Mouse (Mus musculus) adrenal gland, adult (tissue): Measurements from ENCODE around the gene Nqo2.
A peak's percentile ranks its signal among the peaks of the same experiment; 100 is the strongest.

Experiments
- DNase-seq, 2 experiments: peaks; one replicate each; pipeline ENCODE4 v3.0.0; 2022 to 2023; ENCODE audit warnings: low spot score in 1 of 2; ENCODE audit not compliant: inconsistent age in 2 of 2

The Nqo2 gene

DNA sequence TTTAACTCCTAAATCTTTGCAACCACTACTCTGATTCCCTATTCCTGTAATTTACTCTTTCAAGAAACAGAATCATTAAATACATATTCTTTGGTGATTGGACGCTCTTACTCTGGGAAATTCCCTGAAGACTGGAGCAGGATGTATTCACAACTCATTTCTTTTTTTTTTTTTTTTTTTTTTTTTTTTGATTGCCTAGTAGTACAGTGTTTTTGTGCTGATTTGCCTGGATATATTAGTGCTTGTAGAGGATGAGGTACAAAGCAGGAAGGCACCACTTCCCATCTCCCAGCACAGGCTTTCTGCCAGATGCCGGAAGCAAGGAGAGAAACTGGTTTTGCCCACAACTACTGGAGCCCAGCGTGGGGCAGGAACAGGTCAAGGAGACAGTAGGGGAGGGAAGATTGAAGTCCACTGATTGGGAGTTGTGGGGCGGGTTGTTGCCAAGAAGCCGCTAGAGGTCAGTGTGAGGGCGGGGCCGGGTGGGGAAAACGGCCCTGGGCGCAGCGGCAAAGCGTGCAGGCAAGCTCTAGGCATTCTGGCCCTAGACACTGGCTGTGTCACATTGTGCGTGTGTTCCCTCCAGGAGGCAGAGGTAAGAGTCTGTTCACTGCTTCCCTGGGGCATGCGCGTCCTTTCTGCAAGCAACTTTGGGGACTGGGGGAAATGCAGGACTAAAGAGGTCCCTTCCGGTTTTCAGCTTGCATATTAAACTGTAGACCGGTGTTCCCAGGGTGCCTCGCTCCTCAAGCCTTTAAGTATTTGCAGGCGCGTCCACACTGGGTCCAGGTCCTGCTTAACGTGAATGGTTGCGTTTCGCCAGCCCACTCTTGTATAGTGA, at the start of gene Nqo2:
Nqo2 (plus strand) TSS at position 482 of the 841 bp plus-strand sequence.
- DNase-seq, result peak; percentile 87 to 94

DNA sequence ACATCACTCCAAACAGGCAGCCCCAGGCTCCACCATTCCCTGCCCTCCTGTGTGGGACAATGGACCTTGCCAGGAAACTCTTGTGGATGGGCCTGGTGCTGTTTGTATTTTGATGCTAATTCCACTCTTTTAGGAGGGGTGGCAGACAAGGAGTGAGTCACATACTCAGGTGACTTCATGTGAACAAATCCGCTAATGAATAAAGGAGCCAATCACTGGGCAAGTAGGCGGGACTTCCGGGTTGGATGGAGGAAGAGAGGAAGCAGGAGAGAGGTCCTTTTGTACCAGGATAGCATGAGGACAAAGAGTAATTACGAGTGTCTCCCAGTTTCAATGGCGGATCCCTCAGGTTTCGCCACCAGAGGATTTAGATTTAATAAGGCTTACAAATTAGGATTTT, 43.4 kb upstream of the Nqo2 start:
- no peak for DNase-seq

DNA sequence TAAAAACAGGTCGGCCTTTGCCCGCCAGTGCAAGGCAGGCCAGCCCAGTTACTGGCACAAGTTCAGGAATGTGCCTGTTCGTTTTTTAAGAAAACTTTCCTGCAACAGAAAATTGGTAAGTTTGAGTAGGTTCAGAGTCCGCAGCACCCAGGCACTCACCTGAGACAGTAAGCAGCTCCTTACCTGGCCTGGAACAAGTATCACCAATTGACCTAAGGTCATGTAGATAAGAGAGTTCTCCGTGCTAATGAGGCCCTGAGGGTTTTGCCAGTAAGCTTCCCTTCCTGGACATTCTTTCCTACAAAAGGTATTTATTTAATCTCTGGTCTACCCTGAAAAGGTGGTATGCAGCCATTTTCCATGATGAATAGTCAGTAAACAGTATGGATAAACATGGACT, 42.8 kb upstream of the Nqo2 start:
- DNase-seq, result no peak

DNA sequence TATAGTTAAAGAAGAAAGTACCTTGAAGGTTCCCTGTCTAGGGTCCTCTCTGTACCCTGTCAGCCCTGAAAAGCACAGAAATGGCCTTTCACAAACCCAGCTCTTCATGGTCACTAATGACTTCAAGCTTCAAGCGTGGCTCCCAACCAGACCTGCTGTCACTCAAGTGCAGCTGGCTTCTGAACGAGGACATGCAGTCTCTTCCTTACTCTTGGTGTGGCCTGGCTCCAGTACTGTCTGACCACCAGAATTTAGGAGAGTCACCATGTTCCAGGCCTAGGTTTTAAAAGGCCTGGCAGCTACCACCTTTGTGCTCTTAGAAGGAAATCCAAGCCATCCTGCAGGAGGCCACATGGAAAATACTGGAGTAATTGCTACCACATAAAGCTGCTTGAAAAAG, 34.2 kb upstream of the Nqo2 start:
- DNase-seq, result peak in 1 of 2 experiments; percentile 50

DNA sequence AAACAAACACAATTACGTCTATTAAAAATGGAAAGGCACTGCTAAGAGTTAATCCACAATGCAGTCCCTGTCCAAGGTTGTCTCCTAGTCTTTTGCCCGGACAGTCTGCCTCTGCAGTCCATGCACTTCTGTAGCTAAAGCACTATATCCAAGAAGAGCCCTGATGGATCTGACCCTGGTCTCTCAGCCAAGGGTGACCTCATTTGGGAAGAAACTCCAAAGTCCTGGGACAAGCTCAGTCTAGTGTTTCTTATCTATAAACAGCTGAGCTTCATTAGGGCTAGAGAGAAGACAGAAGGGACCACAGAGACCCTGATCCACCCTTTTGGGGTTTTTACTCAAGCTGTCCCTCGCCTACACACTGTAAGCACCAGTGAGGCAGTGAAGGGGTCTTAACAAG, 33.6 kb upstream of the Nqo2 start:
- DNase-seq, result peak; percentile 31 to 57

DNA sequence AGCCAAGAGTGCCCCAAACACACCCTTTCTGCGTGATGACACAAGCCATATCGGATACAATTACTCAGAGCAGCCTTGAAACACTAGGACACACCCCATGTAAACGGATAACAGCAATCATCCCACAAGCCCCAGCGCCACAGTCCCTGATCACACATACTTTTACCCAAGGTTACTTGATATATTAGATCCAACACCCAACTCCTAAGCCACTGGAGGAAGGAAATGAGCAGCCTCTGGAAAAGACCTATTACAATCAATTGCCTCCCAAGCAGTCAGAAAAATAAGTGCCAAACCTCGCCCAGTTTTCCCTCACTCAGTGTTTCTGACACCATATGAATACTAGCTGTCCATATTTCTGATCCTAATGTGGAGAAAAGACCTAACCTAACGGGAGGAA, 29.7 kb upstream of the Nqo2 start:
- DNase-seq, result peak; percentile 72 to 91

DNA sequence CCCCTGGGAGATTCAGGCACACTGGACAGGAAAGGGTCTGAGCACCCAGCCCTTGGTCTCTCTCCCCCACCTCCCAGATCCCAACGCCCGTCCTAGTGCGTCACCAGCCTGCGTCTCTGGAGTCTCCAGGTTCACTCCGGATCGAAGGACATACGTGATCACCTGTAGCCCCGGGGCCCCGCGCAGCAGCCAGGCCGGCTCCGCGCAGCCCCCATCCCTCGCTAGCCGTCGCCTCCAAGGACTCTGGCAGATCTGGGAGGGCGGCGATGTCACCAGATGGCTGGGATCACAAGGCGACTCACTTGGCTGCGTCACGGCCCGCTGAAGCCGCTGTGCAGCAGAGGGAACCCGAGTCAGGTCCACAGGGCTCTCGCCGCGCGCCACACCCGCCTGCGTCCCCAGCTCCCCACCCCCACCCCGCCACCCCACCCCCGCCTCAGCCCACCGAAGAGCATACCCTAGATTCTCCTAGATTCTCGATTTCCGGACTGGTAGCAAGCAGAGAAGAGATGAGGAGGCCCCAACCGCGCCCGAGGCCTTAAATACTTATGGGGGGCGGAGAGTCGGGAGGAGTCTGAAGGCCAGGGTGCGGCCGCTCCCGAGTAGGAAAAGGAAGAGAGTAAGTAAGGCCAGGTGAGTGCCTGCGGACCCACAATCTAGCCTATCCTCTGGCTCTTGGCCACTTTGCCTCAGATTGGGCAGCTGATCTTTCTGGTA, 28.9 kb upstream of the Nqo2 start:
- peak; percentile 81 to 93 for DNase-seq

DNA sequence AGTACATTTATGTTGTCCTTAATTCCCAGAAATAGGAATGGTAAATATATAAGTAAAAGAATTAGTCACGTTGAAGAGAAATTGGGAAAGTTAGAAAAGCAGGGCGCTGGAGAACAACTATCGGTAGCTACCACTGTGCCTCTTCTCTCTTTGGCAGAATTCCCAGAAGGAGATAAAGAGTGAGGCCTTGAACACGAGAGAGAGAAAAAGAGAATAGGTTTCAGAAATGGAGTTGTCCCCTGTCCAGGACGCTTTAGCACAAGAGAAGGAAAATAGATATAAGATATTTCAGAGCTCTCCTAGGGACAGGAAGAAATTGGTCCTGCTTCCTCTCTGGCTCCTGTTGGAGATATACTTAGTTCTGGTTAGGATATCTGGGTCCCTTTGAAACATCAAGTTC, 27.3 kb upstream of the Nqo2 start:
- DNase-seq, result peak in 1 of 2 experiments; percentile 65

DNA sequence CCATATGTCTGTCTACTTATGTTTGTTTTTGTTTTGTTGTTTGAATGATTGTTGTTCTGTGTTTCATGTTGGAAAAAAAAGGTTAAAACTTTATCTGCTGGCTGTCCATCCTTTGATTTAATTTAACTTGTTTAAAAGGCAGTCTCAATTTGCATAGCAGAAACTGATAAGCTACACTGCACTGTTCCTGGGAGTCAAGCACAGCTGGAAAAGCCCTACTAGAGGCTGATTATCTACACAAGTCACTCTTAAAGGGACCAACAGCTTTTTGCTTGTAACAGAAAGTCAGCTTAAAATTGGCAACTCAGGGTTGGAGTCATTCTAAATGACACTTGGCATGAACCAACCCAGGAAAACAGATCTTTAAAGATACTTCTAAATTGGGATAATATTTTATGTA, 26.9 kb upstream of the Nqo2 start:
- peak in 1 of 2 experiments; percentile 29 for DNase-seq

DNA sequence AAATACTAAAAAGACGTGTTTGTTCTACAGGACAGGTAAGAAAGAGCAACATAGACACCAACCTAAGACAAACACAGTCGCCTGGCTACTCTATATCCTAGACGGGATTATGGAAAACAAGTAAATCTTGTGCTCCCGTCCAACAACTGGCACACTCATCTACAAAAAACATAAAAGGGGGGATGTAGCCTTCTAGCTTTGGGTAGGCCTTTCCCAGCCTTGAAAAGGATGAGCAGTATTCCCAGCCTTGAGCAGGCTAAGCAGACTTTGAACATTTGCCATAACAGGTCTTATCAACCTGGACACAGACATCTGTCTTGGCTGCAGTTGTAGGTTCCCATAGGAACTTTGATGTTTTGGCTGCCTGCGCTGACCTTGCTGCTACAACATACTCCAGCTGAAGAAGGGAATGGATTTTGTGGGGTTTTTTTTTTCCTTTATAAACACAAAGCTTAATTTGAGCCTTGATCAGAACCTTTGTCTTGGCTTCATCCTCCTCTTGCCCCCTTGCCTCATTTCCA, 23.1 kb upstream of the Nqo2 start:
- peak; percentile 33 to 65 for DNase-seq

DNA sequence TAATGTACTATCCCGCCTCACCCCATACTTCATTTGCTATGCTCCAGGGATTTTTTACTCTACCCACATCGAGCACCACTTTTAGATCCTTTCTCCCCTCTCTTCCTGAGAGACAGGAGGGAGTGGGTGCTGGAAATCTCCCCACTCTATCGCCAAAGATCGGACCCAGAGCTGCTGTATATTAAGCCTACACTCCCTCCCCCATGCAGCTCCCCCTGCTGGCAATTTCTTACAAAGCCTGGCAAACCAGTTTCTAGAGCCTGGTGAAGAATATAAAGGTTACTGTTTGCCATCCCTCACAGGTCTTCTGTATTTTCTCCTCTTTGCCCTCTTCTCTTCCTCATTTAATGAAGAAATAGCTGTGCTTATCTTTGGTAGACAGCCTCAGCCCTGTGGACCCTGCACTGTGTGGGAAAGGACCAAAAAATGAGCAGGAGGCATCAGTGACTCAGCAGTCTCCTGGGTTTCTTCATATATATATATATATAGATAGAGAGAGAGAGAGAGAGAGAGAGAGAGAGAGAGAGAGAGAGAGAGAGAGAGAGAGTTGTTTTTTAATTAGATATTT, 22.2 kb upstream of the Nqo2 start:
- DNase-seq, result peak; percentile 48 to 81

DNA sequence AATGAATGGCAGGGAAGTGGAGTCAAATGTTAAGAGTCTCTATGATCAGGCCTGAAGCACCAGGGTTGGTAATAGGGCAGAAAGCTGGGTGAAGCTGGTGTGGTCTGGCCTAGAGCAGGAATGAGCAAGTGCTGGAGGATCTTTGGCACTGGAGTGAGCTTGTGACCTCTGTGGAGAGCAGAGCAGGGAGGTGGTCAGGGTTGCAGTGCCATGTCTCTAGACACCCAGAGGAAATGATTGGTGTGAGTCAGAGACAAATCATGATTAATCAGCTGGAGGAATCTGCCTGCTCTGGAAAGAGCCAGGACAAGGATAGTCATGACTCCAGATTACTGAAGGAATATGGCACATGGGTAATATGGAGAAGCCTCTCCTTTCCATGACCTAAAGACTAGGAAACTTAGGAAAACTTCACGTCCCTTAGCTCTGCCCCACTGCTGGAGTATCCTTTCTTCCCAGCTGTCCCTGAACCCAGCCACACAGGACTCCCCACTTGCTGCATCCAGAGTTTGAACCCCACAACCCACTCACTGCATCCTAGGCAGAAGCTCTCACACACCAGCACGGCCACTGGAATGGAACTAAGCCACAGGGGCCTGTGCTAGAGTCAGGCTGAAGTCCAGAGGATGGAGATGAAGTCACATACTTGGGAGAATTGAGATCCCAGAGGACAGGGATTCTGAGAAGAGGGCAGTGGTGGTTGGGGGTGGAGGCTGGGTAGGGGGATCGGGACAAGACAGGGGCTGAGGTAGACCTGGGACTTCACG, 13.0 kb upstream of the Nqo2 start:
- DNase-seq, result peak; percentile 83 to 90

DNA sequence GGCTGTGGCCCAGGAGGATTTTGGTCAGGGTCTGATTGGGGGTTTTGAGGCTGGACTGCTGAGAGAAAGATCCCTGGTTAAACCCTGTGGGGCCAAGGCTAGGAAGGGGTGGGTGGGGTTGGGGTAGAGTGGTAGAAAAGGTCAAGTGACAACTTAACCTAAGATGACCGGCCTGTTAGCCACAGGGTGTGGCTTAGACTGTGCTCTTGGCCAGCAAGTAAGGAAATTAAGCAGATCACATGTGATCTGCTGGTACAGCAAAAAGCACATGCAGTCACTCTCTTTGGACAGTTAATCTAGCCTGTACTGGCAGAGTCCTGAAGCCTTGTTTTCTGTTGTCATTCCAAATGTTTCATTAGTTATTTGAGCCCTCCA, 12.4 kb upstream of the Nqo2 start:
- DNase-seq, result peak; percentile 31 to 76

DNA sequence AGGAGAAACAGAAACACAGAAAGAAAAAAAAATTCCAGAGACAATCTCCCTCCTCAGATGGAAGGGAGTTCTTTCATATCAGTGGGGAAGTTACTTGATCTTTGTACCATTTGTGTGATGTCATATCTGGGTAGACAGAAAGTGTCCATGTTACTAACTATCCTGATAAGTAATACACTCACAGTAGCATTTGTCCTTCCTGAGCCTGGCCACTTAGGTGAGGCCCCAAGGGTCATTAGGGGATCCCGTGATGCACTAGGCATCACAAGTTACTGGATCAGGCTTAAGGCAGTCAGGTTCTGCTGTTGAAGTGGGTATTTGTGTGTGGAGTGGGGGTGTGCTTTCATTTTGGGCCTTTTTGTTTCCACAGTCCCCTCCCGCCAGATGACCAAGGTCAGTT, 11.5 kb upstream of the Nqo2 start:
- DNase-seq, result peak; percentile 40 to 75

DNA sequence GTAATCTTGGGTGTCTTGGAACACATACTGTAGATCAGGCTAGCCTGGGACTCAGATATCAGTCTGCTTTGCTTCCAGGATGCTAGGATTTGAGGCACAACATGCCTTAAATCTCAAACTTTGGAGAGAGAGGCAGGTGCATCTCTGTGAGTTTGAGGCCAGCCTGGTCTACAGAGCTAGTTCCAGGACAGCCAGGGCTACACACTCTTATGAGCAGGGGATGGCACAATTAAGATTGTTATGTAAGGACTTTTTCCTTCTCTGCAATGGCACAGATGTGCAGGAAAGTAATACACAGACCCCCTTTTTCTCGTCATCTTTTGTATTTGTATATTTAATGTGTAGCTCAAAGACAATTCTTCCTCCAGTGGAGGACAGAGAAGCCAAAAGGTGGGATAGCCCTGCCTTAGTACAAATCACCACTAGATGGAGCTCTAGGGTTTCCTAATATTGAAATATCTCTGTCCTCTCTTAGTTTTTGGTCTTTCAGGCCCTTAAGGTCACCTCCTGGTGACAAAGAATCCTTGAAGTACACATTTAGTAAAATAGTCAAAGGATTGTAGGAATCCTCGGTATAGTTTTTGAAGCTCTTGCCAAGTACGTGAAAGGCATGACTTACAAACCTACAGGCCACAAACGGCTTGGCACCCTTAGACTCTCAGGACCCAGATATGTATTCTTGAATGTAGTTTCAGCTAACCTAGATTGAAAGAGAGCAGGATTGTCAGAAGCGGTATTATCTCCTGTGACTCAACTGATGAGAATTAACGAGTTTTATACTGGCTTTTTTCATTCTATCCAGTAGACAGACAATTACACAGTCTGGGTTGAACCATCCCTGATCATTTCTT, 7.7 kb upstream of the Nqo2 start:
- DNase-seq, result peak in 1 of 2 experiments; percentile 83

DNA sequence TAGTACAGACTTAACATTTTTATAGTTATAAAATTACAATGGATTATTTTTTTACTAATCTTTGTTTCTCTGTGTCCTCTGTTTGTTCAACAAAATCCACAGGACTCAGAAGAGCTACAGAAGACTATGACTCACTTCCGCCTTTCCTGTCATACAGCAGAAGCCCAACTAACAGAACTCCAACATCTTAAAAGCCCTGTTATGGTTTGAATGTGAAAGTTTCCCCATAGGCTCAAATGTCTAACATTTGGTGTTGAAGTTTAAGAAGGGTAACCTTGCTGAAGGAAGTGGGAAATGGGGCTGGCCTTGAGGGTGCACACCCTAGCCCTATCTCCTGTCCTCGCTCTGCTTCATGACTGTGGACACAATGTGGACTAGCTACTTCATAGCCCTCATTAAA, 4.7 kb upstream of the Nqo2 start:
- no peak for DNase-seq

DNA sequence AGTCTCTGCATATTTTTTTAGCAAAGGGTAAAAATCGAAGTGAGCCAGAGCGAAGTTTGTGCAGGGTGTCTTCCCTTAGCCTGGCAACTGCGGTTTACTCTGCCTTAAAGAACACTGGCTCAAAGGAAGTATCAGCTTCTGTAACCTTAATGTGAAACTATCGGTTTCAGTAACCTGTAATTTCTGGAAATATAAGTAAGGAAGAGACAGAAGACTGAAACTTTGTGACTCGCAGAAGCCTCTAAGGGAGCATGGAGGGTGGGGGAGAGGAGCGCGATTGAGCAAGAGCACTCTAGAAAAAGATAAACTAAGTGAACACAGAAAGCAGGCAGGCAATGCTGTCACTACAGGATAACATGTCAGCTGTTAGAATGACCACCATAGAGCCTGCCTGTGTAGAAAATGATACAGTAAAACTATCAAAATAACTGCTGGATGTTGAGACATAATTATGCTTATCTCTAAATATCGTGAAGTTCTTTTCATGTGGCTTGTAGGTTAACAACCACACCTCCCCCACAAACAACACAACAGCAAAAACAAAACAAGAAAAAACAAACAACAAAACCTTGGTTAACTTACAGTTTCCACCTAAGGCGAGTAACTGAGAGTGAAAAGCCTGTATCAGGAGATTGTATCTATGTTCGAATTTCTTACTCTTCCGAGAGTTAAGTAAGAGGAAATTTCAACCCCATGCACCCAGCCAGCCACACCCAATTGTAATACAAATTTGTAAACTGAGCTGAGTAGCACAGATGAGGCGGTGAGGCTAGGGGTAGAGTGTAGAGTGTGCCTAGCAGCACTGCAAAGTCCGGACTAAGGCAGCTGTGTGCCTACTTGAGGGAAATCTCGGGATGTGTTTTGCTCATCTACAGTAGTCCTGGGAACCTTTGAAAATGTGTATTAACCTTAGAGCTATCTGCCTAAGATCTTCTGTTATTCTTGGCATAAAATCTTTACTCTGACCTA, 853 bp downstream of the Nqo2 start:
- DNase-seq, result peak in 1 of 2 experiments; percentile 51

DNA sequence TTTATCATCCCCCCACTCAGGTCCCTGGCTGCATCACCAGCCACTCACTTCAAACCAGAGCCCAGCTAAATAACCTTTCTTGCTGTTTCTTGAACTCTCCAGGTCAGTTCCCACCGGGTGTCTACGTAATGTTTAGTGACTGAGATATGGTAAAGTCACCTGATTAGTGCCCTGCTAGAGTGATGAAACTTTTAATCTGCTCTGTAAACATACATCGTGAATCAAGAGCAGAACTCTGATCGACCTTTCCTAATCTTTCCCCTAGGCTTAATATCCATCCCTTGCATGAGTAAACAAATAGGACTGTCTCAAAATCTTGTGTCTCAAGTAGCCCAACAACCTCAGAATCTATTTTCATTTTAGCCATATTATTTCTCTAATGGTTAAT, 1.5 kb downstream of the Nqo2 start:
- DNase-seq, result no peak

DNA sequence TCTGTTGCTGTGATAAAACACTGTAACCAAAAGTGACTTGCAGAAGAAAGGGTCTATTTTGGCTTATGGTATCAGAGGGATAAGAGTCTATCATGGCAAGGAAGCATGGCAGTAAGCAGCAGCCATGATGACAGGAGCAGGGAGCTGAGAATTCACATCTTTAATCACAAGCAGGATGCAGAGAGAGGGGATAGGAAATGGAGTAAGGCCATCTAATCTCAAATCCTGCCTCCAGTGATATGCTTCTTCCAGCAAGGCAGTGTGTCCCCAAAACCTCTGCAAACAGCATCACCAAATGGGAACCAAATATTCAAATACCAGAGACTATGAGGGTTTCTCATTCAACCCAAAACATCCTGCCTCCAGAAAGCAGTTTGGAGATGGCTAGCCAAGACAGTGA, 2.1 kb downstream of the Nqo2 start:
- no peak for DNase-seq
